Mouse (Mus musculus) forebrain, embryonic 10.5 days (tissue): ENCODE measurements around the gene Psd. TPM values are rescaled to one million over a fixed set of nuclear protein-coding genes. Genes with fewer than 3 reads are reported as not detected.

ENCODE experiments used
- DNase-seq: peaks from one replicate; pipeline ENCODE4 v3.0.0-alpha.2; 2017; ENCODE audit warnings: low spot score; ENCODE audit errors: extremely low spot score
- H3K27ac ChIP-seq: fragments of 300-500 bp; sonication (generic); 2 replicates; pipeline ENCODE4 v1.5.1; 2016; ENCODE audit warnings: mild to moderate bottlenecking
- H3K27me3 ChIP-seq: fragments of 300-500 bp; sonication (generic); 2 replicates; pipeline ENCODE4 v1.6.1; 2016; ENCODE audit warnings: mild to moderate bottlenecking; ENCODE audit not compliant: poor library complexity, severe bottlenecking
- H3K36me3 ChIP-seq: fragments of 300-500 bp; sonication (generic); replicated peaks from 2 replicates; pipeline ENCODE4 v1.6.1; 2016; ENCODE audit warnings: mild to moderate bottlenecking, moderate library complexity
- H3K4me1 ChIP-seq: fragments of 300-500 bp; sonication (generic); 2 replicates; pipeline ENCODE4 v1.6.1; 2016
- H3K4me3 ChIP-seq: fragments of 300-500 bp; sonication (generic); 2 replicates; pipeline ENCODE4 v1.5.1; 2016; ENCODE audit warnings: mild to moderate bottlenecking, moderate library complexity
- H3K9me3 ChIP-seq: fragments of 300-500 bp; sonication (generic); 2 replicates; pipeline ENCODE4 v1.6.1; 2016; ENCODE audit warnings: mild to moderate bottlenecking, moderate library complexity
- WGBS: fragments of 180-500 bp; shearing (Covaris S2); methylation state at CpG from one replicate; pipeline ENCODE4 v1.1.7; 2016; 5-methylcytosine and 5-hydroxymethylcytosine counted together
- polyA plus RNA-seq: library from polyadenylated mRNA; unstranded; fragments of >200 nt; fragmentation: Nextera tagmentation; extraction: Ambion mirVana; gene quantifications from 2 replicates; pipeline ENCODE4 v1.2.1, GENCODE M21; 2016

Gene Psd
- polyA plus RNA-seq, 1 experiment from 2014 or later: 2.8 TPM

GRCm38 (mm10) chr19:46322996-46323572 is 3.9 kb downstream of the Psd start:
- H3K27me3 ChIP-seq: peaks cover 93% of the 10 kb centered on the region
- no peak overlapping the region for H3K4me3 ChIP-seq
- H3K4me1 ChIP-seq: peaks cover 66% of the 10 kb centered on the region
- DNase-seq: no peak
- no peak overlapping the region for H3K27ac ChIP-seq
- H3K36me3 ChIP-seq: no peaks in the 10 kb centered on the region
- 82% methylated on average over 13 of the region's 13 CpGs for WGBS
- no peaks in the 10 kb centered on the region for H3K9me3 ChIP-seq

- peak overlapping the region; percentile 75 for H3K27ac ChIP-seq
- 54% methylated on average over 11 of the region's 11 CpGs for WGBS
- H3K4me3 ChIP-seq: peak overlapping the region; percentile 18; the same call in 1 of the 2 replicates
Measured at GRCm38 (mm10) chr19:46322144-46322995, 4.6 kb downstream of the Psd start.

GRCm38 (mm10) chr19:46321101-46321943 is 5.6 kb downstream of the Psd start:
- peak overlapping the region; percentile 18 for H3K4me3 ChIP-seq
- WGBS: 31% methylated on average over 6 of the region's 6 CpGs
- no peaks in the 10 kb centered on the region for H3K36me3 ChIP-seq
- H3K4me1 ChIP-seq: peaks cover 64% of the 10 kb centered on the region
- H3K9me3 ChIP-seq: no peaks in the 10 kb centered on the region
- H3K27ac ChIP-seq: peak overlapping the region; percentile 75
- peaks cover 100% of the 10 kb centered on the region for H3K27me3 ChIP-seq
- peak; percentile 67 for DNase-seq

More at GRCm38 (mm10) chr19:46322144-46322995, 4.6 kb downstream of the Psd start:
- Histone ChIP-seq H3K9me3 (no peaks in the 10 kb centered on the region), H3K4me1 (peaks cover 66% of the 10 kb centered on the region), H3K27me3 (peaks cover 100% of the 10 kb centered on the region), H3K36me3 (no peaks in the 10 kb centered on the region)
- DNase-seq: no peak

- Histone ChIP-seq H3K9me3 (no peaks in the 10 kb centered on the region), H3K4me3 (no peak overlapping the region), H3K27me3 (peaks cover 100% of the 10 kb centered on the region), H3K36me3 (no peaks in the 10 kb centered on the region), H3K27ac (peak overlapping the region; percentile 36; the same call in 1 of the 2 replicates), H3K4me1 (peaks cover 62% of the 10 kb centered on the region)
- WGBS: 88% methylated on average over 8 of the region's 8 CpGs
- DNase-seq: no peak
Measured at GRCm38 (mm10) chr19:46320076-46320785, 6.7 kb downstream of the Psd start.

- no peak overlapping the region for H3K27ac ChIP-seq
- WGBS: 8% methylated on average over 16 of the region's 16 CpGs
- peaks cover 100% of the 10 kb centered on the region for H3K27me3 ChIP-seq
- no peak for DNase-seq
- H3K4me1 ChIP-seq: peaks cover 72% of the 10 kb centered on the region
- peak overlapping the region; percentile 26; the same call in 1 of the 2 replicates for H3K4me3 ChIP-seq
- H3K9me3 ChIP-seq: no peaks in the 10 kb centered on the region
- no peaks in the 10 kb centered on the region for H3K36me3 ChIP-seq
Measured at GRCm38 (mm10) chr19:46318586-46319378, 8.2 kb downstream of the Psd start.

- no peak overlapping the region for H3K27ac ChIP-seq
- WGBS: 2% methylated on average over 40 of the region's 42 CpGs
- peaks cover 72% of the 10 kb centered on the region for H3K4me1 ChIP-seq
- peaks cover 100% of the 10 kb centered on the region for H3K27me3 ChIP-seq
- no peak for DNase-seq
- H3K9me3 ChIP-seq: no peaks in the 10 kb centered on the region
- peak overlapping the region; percentile 46 for H3K4me3 ChIP-seq
- no peaks in the 10 kb centered on the region for H3K36me3 ChIP-seq
Measured at GRCm38 (mm10) chr19:46318031-46318471, 8.9 kb downstream of the Psd start.

- H3K4me3 ChIP-seq: peak overlapping the region; percentile 46
- peaks cover 69% of the 10 kb centered on the region for H3K4me1 ChIP-seq
- H3K36me3 ChIP-seq: no peaks in the 10 kb centered on the region
- H3K27me3 ChIP-seq: peaks cover 100% of the 10 kb centered on the region
- no peaks in the 10 kb centered on the region for H3K9me3 ChIP-seq
- H3K27ac ChIP-seq: no peak overlapping the region
- no peak for DNase-seq
- WGBS: 1% methylated on average over 48 of the region's 48 CpGs
Measured at GRCm38 (mm10) chr19:46317546-46317885, 9.4 kb downstream of the Psd start.

- H3K4me1 ChIP-seq: peaks cover 64% of the 10 kb centered on the region
- H3K4me3 ChIP-seq: peak overlapping the region; percentile 46
- no peaks in the 10 kb centered on the region for H3K9me3 ChIP-seq
- no peaks in the 10 kb centered on the region for H3K36me3 ChIP-seq
- H3K27me3 ChIP-seq: peaks cover 98% of the 10 kb centered on the region
- no peak overlapping the region for H3K27ac ChIP-seq
- 38% methylated on average over 15 of the region's 15 CpGs for WGBS
- DNase-seq: no peak
Measured at GRCm38 (mm10) chr19:46316846-46317545, 10.0 kb downstream of the Psd start.

- WGBS: 55% methylated on average over 12 of the region's 12 CpGs
- no peak for DNase-seq
- H3K4me1 ChIP-seq: peaks cover 54% of the 10 kb centered on the region
- no peak overlapping the region for H3K27ac ChIP-seq
- H3K4me3 ChIP-seq: no peak overlapping the region
- peaks cover 10% of the 10 kb centered on the region; the same call in 1 of the 2 replicates for H3K36me3 ChIP-seq
- peaks cover 98% of the 10 kb centered on the region for H3K27me3 ChIP-seq
- no peaks in the 10 kb centered on the region for H3K9me3 ChIP-seq
Measured at GRCm38 (mm10) chr19:46315752-46316610, 11.0 kb downstream of the Psd start.

GRCm38 (mm10) chr19:46314872-46315742 is 11.8 kb downstream of the Psd start:
- no peak overlapping the region for H3K4me3 ChIP-seq
- H3K27ac ChIP-seq: no peak overlapping the region
- H3K9me3 ChIP-seq: no peaks in the 10 kb centered on the region
- peaks cover 18% of the 10 kb centered on the region; the same call in 1 of the 2 replicates for H3K36me3 ChIP-seq
- DNase-seq: no peak
- WGBS: 43% methylated on average over 14 of the region's 14 CpGs
- H3K27me3 ChIP-seq: peaks cover 98% of the 10 kb centered on the region
- peaks cover 47% of the 10 kb centered on the region for H3K4me1 ChIP-seq
